8 mouse cellular contexts compared by ENCODE assay signal in the genomic region with DNA sequence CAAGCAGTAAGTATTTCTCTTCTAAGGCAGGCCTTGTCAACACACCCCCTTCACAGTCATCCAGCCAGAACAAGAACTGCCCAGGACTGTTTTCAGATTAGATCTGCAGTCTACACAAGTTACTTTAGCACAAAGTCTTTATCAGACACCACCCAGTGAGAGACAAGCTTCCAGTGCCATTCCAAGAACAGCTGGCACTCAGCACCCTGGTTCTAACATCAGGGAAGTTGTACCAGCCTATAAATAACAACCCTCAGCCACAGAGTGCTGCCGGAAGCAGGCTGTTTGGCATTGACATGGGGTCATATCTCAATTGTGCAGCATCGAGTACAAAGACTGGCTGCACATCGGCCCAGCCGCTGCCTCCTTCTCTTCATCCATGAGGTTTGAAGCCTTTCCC. TPM values are rescaled to one million over a fixed set of nuclear protein-coding genes. Genes with fewer than 3 reads are reported as not detected.
DNase-seq lines count a peak whose midpoint lies in the region; ATAC-seq lines count a peak whose summit lies in the region.

No protein-coding gene starts in this region.

- peaks cover 25% of the 10 kb centered on the region for H3K4me1 ChIP-seq in heart, embryonic 11.5 days (ENCODE audit: control insufficient read depth, insufficient read depth, low read length)
- H3K4me1 ChIP-seq in liver, embryonic 11.5 days (replicated peaks; ENCODE audit: control insufficient read depth, insufficient read depth, low read length): peaks cover 18% of the 10 kb centered on the region

- H3K4me2 ChIP-seq in heart, embryonic 11.5 days: peak overlapping the region; percentile 48
- H3K4me2 ChIP-seq in liver, embryonic 11.5 days: peak overlapping the region; percentile 37

- H3K9ac ChIP-seq in heart, embryonic 11.5 days (ENCODE audit: low read depth, low read length): peak overlapping the region; percentile 46; the same call in 1 of the 2 replicates
- H3K9ac ChIP-seq in liver, embryonic 11.5 days (ENCODE audit: low read depth, low read length): no peak overlapping the region

- intact Hi-C loops in left cerebral cortex, postnatal 4 days (cut with DNase I): no loop called here

- H3K36me3 ChIP-seq in heart, embryonic 11.5 days (ENCODE audit: control insufficient read depth, insufficient read depth, low read length): no peaks in the 10 kb centered on the region
- no peaks in the 10 kb centered on the region for H3K36me3 ChIP-seq in liver, embryonic 11.5 days (ENCODE audit: control insufficient read depth, insufficient read depth, low read length)

- no peak overlapping the region for H3K4me3 ChIP-seq in heart, embryonic 11.5 days (ENCODE audit: low read depth, low read length)
- H3K4me3 ChIP-seq in liver, embryonic 11.5 days (ENCODE audit: low read depth, low read length): no peak overlapping the region

- peak overlapping the region; percentile 91 for H3K27ac ChIP-seq in heart, embryonic 11.5 days (ENCODE audit: low read depth, low read length)
- H3K27ac ChIP-seq in liver, embryonic 11.5 days (ENCODE audit: low read depth, low read length): peak overlapping the region; percentile 41; the same call in 1 of the 2 replicates

- no peaks in the 10 kb centered on the region for H3K27me3 ChIP-seq in heart, embryonic 11.5 days (ENCODE audit: control insufficient read depth, insufficient read depth, low read length)
- no peaks in the 10 kb centered on the region for H3K27me3 ChIP-seq in liver, embryonic 11.5 days (replicated peaks; ENCODE audit: control insufficient read depth, insufficient read depth, low read length)

- 8% methylated on average over 4 of the region's 4 CpGs for WGBS in heart, embryonic 11.5 days (ENCODE audit: insufficient replicate concordance)
- WGBS in liver, embryonic 11.5 days: 12% methylated on average over 4 of the region's 4 CpGs

- ATAC-seq in heart, embryonic 11.5 days (replicated peaks; ENCODE audit: insufficient number of reproducible peaks, low FRiP score, low TSS enrichment): peak; percentile 57
- peak; percentile 71 for ATAC-seq in liver, embryonic 11.5 days (replicated peaks; ENCODE audit: low FRiP score)

- H3K9me3 ChIP-seq in heart, embryonic 11.5 days (replicated peaks; ENCODE audit: control insufficient read depth, low read length): no peaks in the 10 kb centered on the region
- no peaks in the 10 kb centered on the region for H3K9me3 ChIP-seq in liver, embryonic 11.5 days (ENCODE audit: control insufficient read depth, low read length)

- peak; percentile 68 for DNase-seq in CD4-positive helper T cell, adult 2 months (ENCODE audit: low read depth, low spot score)
- peak; percentile 32 for DNase-seq in adrenal gland, postnatal 14 days
- no peak for DNase-seq in liver, embryonic 11.5 days (ENCODE audit: low spot score)
- peak; percentile 37 to 48 for DNase-seq in natural killer cell, adult 2 months (ENCODE audit: low spot score in 2 of 2)
- no peak for DNase-seq in cerebellum, postnatal 36 days
- DNase-seq in left cerebral cortex, postnatal 4 days: no peak
- DNase-seq in right cerebral cortex, postnatal 14 days: no peak

RNA-seq across cellular contexts. Expression of gene Ripor2, which starts 21.0 kb away (rescaled TPM):
- 3.4 and 20.0 TPM in 2 replicates for total RNA-seq in adrenal gland, postnatal 14 days (2021)
- polyA plus RNA-seq in heart, embryonic 11.5 days (2014; fragmentation: Nextera tagmentation; extraction: Ambion mirVana): 5.8 and 6.5 TPM in 2 replicates
- 9.4 and 11.4 TPM in 2 replicates for polyA plus RNA-seq in liver, embryonic 11.5 days (2014; fragmentation: Nextera tagmentation; extraction: Ambion mirVana)
- total RNA-seq in left cerebral cortex, postnatal 4 days (2021): 10 to 100 TPM; 55.7 to 56.5 TPM

Comparison
In these comparisons a context has a peak if more than half of its experiments do, and no peak if none do; other contexts are left out.
1. DNase-seq: peak in CD4-positive helper T cell, adult 2 months (single experiment), adrenal gland, postnatal 14 days (single experiment) and natural killer cell, adult 2 months (2 of 2); none in liver, embryonic 11.5 days (single experiment), cerebellum, postnatal 36 days (0 of 2), left cerebral cortex, postnatal 4 days (single experiment) and right cerebral cortex, postnatal 14 days (single experiment).